Mouse (Mus musculus): Measurements from ENCODE around the gene Xk.
"Not testable (repeated sequence)": the region's sequence is repeated elsewhere in the genome, so short reads cannot be mapped to it uniquely, and the experiment has no call there.

The Xk gene

DNA sequence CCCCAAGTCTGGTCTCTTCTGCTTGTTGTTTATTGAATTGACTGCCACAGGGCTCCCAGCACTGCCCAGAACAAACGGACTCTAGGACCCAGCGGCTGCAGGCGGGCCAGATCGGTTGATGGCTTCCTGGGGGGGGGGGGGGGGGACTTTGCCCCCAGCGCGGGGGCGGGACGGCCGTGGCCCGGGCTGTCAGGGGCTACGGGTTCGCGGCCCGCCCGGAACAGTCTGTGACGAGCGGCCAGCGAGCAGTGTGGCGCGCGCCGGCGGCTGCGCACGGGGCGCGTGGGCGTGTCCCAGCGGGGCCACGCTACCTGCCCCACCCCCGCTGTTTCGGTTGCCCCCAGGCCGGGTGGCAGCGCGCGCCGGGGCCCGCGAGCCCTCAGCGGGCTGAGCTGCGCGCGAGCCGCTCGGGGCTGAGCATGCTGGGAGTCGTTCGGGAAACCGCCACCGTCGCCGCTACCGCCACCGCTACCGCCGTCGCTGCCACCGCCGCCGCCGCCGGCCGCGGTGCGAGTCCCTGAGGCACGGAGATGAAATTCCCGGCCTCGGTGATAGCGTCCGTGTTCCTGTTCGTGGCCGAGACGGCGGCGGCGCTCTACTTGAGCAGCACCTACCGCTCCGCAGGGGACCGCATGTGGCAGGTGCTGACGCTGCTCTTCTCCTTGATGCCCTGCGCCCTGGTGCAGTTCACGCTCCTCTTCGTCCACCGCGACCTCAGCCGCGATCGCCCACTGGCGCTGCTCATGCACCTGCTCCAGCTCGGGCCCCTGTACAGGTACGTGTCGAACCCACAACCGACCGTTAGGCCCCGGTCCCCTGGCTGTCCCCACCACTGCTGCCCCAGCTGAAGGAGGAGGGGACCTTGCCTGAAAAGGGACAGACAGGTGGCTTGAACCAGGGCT is at the start of gene Xk:
Gene Xk, plus strand, starts transcription at position 297 of the 902 bp plus-strand sequence.
- DNase-seq (ENCODE audit: low spot score): peak; percentile 50

DNA sequence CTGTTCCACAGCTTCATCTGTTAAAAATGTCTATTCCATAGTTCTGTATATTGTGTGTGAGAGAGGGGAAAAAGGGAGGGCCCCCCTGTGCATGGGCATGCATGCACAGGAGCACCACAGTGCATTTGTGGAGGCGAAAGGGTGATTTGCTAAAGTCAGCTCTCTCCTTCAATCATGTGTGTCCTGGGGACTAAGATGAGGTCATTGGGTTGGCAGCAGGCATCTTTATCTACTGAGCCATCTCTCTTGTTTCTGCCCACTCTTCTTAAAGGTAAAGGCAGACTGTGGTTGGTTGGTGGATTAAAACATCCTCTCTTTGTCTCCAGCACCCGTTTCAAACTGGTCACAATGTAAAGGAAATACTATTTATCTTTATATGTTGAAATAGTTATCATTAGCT is 45.5 kb upstream of the Xk start:
- no peak for DNase-seq (ENCODE audit: low spot score)

DNA sequence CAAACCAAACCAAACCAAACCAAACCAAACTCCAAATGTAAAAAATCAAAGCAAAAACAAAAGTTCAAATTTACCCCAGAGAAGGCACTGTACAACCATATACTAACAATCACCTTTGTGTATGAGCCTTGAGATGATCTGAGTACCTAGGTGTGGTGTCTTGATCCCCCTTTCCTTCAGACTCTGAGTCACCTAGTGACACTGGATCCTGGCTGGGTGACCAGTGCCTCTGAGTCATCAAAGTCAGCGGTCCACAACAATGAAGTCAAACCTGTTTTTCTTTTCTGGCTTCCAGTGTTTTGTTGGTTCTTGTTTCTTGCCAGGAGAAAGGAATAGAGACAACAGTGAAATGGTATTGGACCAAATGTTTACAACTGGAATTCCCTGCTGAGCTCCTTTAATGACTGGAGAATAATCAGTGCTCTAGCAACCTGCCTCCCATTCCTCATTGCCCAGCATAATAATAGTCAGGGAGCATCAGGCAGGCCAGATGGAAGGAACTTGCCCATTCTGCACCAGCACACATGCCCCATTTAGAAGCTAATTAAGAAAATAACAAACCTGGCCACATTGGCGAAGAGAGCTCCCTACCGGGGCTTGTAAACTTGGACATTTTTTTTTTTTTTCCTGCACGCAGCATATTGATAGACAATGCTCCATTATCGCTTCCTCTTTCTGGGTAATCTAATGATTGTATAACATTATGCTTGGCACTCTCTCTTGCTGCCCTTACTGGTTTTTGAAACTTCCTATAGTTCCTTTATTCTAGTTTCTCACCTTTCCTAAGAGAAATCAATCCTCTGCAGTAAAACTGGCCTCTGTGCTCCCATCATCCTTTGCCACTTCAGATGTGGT is 31.6 kb upstream of the Xk start:
- peak; percentile 38 for DNase-seq (ENCODE audit: low spot score)

DNA sequence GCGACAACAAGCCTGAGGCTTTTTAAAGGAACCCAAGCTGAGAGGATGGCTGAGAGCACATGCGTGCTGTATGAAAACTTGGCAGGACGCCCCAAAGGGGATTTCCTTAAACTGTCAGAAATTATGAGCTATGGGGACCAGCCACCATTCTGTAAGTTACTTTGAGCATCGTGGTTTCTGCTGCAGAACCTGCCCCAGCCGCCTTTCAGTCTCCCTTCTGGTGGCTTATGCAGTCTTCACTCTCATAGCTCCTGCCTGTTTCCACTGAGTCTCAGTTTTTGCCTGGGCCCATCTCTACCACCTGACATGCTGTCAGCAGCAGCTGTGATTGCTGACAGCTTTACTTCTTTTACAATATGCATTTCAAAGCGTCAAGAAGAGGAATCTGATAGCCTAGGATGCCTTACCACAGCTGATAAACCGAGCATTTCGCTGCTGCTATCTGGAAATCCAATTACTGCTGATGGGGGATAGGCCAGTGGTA is 29.1 kb upstream of the Xk start:
- peak; percentile 10 for DNase-seq (ENCODE audit: low spot score)

DNA sequence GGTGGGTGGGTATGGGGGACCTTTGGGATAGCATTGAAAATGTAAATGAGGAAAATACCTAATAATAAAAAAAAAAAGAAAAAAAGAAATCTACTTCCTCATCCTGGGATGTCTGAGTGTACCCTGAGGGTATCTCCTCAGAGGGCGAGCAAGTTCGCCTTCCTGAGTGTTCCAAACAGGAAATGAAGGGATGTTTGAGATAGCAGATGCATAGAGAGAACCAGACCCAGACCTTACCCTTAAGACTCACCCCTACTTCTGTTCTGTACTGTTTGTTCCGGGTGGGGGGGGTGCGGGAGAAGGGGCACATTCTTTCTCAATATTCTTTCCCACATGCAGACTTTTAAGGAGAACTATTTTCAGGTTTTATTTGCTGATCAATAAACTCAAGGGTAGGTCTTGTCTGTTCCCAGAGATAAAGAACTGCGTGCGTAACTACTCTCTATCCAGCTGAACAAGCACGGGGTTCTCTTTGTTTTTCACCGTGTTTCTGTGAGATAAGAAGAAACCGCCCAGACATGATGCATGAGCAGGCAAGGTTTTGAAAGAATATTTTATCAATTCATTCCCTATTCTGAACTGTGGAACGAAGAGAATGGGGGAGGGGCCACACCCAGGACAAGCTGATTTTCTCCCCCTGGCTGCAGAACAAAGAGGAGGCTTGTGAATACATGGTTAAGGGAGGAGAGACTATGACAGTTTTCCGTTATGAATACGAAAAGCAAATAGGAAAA is 27.8 kb upstream of the Xk start:
- DNase-seq (ENCODE audit: low spot score): peak; percentile 32

DNA sequence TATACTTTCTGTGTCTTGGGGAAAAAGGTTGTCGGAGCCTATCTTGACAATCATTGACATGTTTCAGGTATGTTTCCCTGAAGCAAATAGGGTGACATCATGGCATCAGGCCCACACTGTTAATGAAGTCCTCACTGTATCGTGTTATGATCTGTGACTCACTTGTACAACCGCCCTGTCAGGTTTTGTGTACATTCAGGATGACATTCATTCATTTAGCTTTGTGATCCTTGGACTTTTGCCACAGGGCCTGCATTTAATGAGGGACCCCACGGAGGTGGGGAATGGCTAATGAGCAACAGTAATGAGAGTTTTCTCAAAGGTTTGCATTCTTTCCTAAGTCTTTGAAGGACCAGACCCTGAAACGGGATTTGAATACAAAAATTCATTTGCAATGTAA is 23.6 kb upstream of the Xk start:
- DNase-seq (ENCODE audit: low spot score): peak; percentile 51

DNA sequence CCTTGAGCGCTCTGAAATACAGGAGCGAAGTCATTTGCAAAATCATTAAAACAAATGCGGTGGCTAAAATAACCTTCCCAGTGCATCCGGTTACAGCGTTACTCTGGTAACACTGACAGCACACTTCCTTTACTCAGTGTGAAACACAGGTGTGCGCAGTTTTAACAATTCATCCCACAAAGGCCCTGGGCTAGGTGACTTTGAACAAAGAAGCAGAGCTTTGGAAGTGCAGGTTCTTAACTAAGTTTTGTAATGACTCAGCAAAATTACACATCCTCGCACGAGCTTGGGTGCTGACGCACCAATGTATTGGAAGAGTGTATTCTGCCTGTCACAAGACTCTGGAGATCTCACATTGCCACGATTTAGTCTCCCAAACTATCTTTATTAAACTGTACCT is 18.6 kb upstream of the Xk start:
- no peak for DNase-seq (ENCODE audit: low spot score)

DNA sequence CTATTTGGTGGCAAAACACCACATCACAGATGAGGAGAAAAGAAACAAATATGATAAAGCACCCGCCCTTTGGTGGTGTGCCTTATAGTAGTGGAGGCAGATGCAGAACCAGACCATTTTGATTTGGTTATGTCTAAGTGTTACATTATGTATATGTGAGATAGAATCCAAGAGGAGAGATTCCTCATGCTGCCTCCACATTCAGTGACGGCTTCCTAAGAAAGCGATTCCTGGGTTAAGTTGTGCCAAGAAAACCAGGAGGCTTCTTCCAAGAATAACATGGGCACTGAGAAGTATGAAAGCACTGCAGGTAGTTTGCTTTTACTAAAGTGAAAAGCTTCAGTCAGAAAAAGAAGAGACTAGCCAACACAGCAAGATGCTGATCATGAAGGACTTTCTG is 17.7 kb upstream of the Xk start:
- no peak for DNase-seq (ENCODE audit: low spot score)

DNA sequence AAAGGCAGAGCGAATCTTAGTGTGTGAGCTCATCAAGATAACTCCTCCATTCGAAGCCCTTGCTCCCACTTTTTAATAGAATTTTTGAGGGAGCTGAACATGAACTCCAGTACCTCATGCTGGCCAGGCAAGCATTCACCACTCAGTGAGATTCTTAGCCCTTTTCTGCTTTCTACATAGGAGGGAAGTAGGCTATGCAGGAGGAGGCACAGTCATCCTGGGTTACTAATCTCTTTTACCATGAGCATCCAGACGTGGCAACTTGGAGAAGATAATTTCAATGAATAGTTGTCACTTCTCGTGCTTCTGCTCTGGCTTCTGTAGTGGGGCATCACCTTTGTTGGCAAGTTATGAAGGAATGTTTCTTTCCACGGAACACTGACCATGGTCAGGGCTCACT is 15.8 kb upstream of the Xk start, which contains the start of gene Gm14862:
Gene Gm14862, minus strand, starts transcription at position 134 of the 400 bp plus-strand sequence.
- DNase-seq (ENCODE audit: low spot score): no peak

DNA sequence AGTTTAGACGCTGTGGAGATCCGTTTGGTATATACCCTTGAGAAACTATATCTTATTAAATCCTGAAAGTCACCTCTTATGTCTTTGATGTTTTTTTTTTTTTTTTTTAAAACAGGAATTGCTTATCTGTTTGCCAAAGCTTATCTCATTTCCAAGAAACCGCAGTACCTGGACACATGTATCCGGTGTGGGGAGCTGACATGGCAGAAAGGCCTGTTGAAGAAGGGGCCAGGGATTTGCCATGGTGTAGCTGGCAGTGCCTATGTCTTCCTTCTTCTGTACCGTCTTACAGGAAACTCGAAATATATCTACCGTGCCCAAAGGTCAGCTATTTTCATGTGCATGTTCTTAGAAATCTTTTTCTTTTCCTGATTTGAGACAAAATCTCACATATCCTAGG is 14.7 kb upstream of the Xk start:
- DNase-seq (ENCODE audit: low spot score): no peak

DNA sequence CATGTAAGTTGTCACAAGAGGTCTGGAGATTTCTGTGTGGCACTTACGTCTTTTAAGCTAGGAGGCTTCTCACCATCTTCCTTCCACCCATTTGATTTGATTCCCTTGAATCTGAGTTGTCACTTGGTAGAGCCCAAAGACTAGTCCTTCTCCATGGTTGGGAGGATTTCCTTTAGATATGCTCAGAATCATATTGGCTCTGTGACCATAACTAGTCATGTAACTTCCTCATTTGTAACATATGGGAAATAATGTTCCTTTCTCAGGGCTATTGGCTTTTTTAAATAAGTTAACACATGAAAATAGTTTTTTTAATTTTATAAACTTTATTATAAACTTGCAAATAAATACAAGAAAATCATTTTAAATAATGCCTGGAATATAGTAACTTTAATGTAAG is 13.3 kb upstream of the Xk start:
- DNase-seq (ENCODE audit: low spot score): no peak

DNA sequence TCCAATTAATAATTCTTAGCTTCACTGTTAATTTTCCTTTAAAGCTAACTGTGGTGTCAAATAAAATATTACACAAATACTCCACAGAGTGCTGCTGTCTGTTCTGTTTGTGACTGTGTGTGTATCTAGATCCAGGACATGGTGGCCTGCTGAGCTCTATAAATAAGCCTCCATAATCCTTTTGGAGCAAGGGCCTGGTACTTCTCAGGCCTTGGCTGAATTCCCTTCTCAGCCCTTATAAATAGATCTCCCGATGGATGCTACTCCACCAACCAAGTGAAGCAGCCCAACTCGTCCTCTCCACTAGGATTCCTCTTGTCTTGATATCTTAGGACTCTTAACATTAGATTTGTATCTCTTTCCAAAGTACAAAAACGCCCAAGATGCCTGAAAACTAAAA is 1.4 kb upstream of the Xk start:
- no peak for DNase-seq (ENCODE audit: low spot score)

DNA sequence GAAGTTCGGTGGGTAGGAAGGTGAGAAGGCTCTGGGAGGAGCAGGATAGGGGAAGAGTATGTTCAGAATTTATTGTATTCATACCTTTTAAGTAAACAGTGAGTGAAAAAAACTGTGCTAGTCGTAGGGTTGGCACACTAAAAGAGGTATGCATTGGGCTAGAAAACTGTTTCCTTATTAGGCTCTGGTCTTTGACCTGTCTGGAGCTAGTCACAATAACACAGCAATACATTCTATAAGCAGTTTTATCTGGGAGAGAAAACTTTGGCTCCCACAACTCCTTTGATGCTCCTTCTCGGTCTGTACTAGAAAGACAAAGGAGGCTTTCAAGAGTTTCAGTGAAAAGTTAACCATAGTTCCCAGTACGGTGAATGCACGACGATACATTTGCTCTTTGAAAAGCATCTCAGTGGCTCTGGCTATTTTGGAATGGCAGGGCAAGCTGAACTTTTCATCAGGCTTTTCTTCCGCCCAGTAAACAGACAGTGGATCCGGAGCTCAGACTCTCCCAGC is 553 bp upstream of the Xk start:
- DNase-seq (ENCODE audit: low spot score): no peak

DNA sequence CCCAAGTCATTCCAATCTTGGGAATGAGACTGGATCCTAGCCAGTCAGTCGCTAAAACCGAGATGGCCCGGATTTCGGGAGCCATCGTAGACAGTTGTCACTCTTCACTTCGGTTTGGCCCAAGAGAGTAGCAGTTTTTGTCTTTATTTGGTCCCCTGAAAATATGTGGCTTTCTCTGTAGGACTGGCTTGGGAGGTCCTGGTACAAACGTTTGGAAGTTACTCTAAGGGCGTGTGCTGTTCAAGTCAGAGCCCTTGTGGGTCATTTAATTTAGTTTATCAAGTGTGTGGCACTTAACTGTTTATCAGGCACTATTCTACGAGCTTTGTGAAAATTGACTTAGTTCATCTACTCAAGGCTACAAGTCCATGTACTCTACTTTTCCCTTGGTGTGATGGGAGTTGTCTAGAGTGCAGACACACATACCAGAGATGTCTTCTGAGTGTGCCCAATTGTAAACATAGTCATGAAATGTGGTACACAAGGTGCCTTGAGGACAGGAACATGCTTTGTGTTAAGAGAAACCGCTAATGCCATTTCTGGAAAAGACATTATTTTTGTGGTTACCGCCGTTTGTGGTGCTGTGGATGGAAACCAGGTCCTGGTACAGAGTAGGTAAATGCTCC is 934 bp downstream of the Xk start:
- no peak for DNase-seq (ENCODE audit: low spot score)

DNA sequence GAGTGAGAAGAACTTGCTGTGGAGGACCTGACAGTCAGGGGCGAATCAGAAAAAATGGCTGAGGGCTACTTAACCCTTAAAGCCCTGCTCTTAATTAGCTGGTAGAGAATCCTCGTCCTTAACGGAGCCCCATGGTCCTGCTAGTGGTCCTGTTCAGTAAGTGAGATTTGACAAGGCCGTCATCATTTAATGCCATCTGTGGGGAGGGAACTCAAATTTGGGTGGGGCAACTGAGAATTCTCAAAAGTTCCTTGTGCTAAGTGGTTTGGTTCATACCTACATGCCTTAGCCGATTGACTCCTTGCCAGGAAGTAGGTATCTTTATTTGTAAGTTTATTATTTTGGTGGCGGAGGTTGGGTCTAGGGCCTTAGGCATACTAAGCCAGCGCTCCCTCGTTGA is 1.8 kb downstream of the Xk start:
- DNase-seq (ENCODE audit: low spot score): no peak

DNA sequence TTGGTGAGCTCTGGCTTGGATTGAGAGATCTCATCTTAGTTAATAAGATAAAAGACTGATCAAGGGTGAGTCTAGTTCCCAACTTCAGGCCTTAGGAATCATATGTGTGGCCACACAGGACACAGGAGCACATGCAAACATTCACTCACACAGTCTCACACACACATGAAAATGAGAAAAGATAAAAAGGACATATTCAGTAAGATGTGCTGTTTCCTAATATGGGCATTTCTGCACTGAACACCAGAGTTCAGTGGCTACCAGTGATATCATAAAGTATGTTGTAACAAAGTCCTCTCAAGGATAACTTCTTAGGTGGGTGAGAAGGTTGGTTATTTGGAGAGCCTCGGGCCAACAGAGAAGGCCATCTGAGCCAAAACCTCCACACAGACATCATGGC is 10.9 kb downstream of the Xk start, which contains the start of gene H2al1m:
Gene H2al1m, plus strand, starts transcription at position 301 of the 400 bp plus-strand sequence.
- DNase-seq (ENCODE audit: low spot score): not testable (repeated sequence)

DNA sequence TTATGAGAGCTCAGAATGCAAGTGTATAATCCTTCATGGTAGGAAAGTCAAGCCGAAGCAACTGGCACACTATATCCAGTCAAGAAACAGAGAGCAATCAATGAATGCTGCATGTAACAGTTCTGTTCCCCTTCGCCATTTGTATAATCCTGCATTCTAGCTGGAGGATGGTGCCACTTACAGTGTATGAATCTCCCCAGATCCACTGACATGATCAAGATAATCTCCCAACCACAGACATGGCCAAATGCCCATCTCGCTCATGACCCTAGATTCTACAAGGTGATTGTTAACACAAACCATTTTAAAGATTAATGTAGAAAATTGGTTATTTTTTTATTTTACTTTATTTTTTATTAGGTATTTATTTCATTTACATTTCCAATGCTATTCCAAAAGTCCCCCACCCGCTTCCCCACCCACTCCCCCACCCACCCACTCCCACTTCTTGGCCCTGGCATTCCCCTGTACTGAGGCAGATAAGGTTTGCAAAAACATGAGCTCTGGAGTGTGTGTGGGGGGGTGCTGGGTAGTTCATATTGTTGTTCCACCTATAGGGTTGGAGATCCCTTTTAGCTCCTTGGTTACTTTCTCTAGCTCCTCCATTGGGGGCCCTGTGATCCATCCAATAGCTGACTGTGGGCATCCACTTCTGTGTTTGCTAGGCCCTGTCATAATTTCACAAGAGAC is 20.7 kb downstream of the Xk start:
- not testable (repeated sequence) for DNase-seq (ENCODE audit: low spot score)

DNA sequence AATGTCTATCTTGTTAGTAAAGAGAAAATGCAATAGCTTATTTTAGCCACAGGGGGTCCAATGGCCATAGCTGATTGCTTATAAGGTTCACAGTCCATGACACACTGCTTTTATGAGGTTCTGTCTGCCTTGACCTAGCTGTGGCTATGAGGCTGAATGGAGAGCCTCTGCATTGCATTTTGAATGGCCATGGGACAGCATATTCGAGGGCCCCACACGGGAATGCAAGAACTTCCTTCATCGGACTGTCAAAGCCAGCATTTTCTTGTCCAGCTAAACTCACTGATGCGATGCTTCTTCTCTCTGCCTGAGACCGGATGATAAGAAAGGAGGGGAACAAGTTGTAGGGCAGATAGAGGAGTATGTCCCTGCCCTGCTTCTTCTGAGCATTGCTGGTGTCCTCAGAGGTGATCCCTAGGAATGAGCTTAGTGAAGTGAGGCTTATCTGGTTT is 25.9 kb downstream of the Xk start:
- DNase-seq (ENCODE audit: low spot score): no peak

DNA sequence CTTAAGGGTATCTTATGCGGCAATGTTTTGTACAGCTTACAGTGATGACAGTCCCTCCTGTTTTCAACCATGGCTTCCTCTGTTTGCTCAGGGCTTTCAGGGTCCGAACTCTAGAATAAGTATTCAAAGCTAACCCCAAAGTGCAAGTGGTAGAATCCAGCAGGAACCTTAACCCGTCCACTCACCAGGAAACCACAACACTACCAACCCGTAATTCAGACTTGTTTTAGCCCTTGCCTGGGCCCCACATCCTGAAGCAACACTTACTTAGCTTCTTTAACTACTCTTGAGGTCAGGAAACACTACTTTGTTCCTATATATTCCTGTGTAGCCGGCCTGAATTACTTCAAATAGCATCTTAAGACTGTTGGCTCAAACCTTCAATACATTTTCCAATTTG is 30.2 kb downstream of the Xk start:
- DNase-seq (ENCODE audit: low spot score): no peak

DNA sequence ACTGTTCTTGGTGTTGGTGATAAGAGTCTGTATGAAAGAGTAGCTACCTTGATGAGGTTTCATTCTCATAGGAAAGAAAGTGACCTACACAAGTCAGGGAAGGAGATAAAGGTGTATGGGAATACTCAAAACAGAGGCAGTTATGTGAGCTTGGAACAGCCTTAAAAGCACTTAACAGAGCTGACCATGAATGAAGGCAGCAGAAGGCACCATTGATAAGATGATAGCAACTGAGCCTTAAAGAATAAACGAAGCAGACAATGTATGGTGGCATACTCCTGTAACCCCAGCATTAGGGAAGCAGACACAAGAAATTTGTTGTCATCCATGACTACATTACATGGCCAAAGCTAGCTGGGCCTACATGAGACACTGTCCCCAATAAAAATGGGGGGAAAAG is 30.9 kb downstream of the Xk start:
- DNase-seq (ENCODE audit: low spot score): no peak

DNA sequence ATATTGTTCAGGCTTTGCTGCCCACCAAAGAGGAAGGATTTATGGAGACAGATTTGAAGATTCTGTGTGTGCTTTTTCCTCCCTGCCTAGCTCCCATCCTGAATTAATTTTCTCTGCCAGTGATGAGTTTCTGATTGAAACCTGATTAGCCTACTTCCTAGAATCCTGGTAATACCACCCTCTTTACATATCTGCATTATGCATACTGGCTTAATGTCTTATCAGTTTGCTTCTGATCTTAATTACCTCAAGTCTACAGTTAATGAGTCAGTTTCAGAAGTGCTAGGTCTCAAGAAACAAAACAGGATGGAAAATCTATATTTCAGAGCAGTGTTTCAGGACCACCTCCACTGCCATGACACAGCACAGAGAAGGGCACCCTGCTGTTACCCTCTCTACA is 43.9 kb downstream of the Xk start:
- DNase-seq (ENCODE audit: low spot score): not testable (repeated sequence)

Measured in urinary bladder, postnatal 14 days (tissue).